Mouse (Mus musculus) skeletal muscle tissue, adult 2 months (tissue): ENCODE data around the gene Themis.

Source experiments
- DNase-seq: peaks from one replicate; pipeline ENCODE4 v3.0.0-alpha.2; 2012; ENCODE audit warnings: low read depth, low spot score

Gene Themis

GRCm38 (mm10) chr10:28805160-28805559 is 137.0 kb downstream of the Themis start:
- DNase-seq, result no peak

- no peak for DNase-seq
Observed at GRCm38 (mm10) chr10:28811928-28812570, 143.9 kb downstream of the Themis start.

- no peak for DNase-seq
Observed at GRCm38 (mm10) chr10:28812571-28812936, 144.4 kb downstream of the Themis start.

- no peak for DNase-seq
Observed at GRCm38 (mm10) chr10:28816160-28816559, 148.0 kb downstream of the Themis start.

- no peak for DNase-seq
Observed at GRCm38 (mm10) chr10:28822320-28822719, 154.2 kb downstream of the Themis start.

- no peak for DNase-seq
Observed at GRCm38 (mm10) chr10:28842605-28843004, 174.4 kb downstream of the Themis start.

GRCm38 (mm10) chr10:28843755-28844717 is 175.9 kb downstream of the Themis start:
- peak; percentile 13 for DNase-seq

GRCm38 (mm10) chr10:28856154-28856553 is 188.0 kb downstream of the Themis start:
- DNase-seq, result no peak

GRCm38 (mm10) chr10:28870580-28871354 is 202.6 kb downstream of the Themis start:
- no peak for DNase-seq

GRCm38 (mm10) chr10:28874605-28875004 is 206.4 kb downstream of the Themis start:
- DNase-seq, result no peak

GRCm38 (mm10) chr10:28887643-28888042 is 219.5 kb downstream of the Themis start:
- DNase-seq, result no peak

- DNase-seq, result no peak
Observed at GRCm38 (mm10) chr10:28890886-28891285, 222.7 kb downstream of the Themis start.

- no peak for DNase-seq
Observed at GRCm38 (mm10) chr10:28898351-28898750, 230.2 kb downstream of the Themis start.
